Mouse (Mus musculus): Measurements from ENCODE around the gene Ctnnbip1. TPM values are rescaled to one million over a fixed set of nuclear protein-coding genes. Genes with fewer than 3 reads are reported as not detected.

Ctnnbip1 gene
- polyA plus RNA-seq, 1 experiment: 0.69 TPM

DNA sequence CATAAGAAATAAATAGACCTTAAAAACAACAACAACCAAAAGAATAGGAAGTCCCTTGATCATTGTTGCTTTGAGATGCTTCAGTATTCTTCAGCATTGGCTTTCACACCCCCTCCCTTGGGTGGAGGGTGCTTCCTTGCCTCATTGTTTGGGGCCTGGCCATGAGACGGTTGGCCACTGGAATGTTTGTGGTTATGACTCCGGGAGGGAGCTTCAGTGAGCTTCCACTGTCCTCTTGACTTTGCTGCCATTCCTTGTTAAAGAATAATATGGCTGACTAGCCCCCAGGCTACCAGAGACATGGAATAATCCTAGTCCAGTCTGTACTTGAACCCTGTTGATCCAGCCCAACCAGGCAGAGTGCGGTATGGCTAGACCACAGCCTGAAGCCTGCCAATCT is 11.1 kb upstream of the Ctnnbip1 start:
- no peak for TF ChIP-seq GATA1 (IDR thresholded peaks at IDR 0.05; ENCODE audit: low read length)

DNA sequence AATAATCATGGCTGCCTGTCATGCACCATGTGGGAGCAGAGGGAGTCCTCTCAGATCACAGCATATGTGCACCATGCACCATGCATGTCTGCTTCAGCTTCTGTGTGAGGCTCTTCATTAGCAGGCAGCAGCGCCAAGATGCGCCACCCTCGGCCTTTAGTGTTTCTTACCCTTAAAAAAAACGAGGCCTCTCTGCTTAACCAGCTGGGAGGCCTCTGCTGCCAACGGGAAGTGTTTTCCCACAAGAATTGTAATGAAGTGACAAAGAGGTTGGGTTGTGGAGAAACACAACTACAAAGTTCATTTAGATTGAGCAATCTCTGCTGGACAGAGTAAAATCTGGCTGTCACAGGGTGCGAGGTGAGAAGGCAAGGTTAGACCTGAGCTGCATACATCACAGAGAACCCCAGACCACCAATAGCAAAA is 6.8 kb upstream of the Ctnnbip1 start:
- TF ChIP-seq GATA1 (IDR thresholded peaks at IDR 0.05; ENCODE audit: low read length): no peak

DNA sequence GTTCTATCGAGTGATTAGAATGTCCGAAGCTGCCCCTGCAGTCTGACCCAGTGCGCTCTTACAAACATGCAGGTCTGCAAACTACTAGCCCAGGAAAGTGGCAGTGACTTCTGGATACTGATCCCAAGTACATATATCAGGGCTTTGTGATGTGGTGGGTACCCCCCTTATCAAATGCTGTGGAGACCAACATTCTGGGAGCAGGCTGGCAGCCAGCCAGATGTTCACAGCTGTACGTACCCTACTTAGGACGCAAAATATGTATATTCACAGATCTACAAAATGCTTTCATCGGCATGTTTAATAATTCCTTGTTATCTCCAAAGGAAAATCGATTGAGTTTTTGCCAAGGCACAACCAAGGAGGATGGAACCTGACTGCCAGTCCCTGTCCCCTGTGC is 6.0 kb upstream of the Ctnnbip1 start:
- no peak for TF ChIP-seq GATA1 (IDR thresholded peaks at IDR 0.05; ENCODE audit: low read length)

DNA sequence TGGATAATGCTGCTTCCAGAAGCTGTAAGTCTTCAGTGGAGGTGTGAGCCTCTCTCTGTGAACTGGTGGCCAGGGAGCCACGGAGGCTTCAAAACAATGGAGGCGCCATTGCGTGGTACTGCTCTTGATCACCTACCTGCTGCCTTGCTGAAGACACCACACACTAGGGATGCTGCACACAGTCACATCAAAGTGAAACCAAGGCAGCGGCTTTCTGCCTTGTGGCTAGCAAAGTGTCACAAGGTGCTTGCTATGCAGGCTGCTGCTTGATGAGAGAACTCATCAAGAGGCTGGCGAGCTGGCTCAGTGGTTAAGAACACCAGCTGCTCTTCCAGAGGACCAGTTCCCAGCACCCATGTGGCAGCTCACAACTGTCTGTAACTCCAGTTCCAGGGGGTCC is 2.3 kb upstream of the Ctnnbip1 start:
- TF ChIP-seq GATA1 (IDR thresholded peaks at IDR 0.05; ENCODE audit: low read length): no peak

DNA sequence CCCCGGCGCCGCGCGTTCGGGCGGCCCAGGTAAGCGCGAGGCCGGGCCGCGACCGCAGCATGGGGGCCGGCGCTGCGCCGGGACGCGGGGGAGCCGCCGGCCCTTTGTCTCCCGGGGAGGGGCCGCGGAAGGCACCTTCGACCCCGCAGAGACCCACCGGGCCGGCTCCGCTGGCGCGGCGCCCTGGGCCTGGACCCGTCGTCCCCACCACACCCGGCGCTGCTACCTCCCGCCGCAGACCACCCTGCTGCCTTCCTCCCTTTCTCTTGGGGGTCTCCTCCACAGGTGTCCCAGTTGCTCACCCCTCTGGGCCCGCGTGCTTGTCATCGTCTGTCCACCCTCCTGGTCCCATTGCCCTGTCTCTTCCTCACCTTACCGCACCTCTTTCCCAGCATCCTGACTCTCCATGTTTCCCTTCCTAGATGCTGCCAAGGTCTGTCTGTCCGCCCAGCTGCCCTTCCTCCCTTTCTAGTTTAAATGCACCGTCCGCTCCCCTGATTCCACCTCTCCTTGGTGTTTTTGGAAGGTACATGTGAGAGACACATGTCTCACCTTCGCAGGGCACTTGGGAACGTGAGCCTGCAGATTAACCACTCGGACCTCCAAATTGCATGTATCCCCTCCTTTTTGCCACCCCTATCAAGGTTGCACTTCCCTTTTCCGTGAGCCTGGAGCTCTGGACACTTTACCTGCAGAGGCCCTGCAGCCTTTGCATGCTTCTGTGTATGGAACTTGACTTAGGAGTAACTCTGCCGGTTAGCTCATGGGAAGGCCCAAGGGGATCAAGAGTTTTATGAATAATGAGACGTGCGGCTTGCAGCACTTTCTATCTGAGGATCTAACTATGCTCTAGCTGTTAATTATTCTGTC is 550 bp downstream of the Ctnnbip1 start:
- no peak for TF ChIP-seq GATA1 (IDR thresholded peaks at IDR 0.05; ENCODE audit: low read length)

DNA sequence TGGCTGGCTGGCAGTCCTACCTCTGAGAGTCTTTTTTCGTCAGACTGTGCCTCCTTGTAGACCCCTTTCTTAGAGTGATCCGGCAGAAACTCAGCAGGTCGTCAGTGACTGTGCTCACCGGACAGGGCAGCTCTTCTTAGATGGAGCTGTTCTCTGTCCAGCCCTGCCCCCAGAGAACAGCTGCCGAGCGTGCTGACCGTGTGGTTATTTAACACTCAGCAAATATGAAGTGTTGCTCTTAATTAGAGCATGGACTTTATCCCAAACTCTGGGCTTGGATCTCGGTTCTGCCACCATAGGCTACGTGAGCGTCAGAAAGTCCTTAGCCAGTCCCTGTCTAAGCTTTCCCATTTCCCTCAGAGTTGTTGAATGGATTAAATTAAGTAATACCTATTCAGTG is 3.2 kb downstream of the Ctnnbip1 start:
- TF ChIP-seq GATA1 (IDR thresholded peaks at IDR 0.05; ENCODE audit: low read length): no peak

DNA sequence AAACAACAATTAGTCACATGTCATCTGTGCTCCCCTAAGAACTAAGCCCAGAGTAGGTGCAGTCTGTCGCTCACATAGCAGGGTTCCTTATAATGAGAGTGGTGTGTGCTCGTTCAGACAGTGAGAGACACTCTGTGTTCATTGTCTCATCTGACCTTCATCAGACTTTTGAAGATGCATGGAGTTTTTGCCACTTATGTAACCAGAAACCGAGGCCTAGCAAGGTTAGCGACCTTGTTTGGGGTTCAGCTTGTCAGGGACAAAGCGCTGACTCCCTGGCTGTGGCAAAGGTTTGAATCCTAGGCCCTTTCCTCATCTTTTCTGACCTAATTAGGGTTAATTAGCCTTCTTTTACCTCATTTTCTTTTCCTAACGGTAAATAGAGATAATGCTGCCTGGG is 5.9 kb downstream of the Ctnnbip1 start:
- TF ChIP-seq GATA1 (IDR thresholded peaks at IDR 0.05; ENCODE audit: low read length): no peak

DNA sequence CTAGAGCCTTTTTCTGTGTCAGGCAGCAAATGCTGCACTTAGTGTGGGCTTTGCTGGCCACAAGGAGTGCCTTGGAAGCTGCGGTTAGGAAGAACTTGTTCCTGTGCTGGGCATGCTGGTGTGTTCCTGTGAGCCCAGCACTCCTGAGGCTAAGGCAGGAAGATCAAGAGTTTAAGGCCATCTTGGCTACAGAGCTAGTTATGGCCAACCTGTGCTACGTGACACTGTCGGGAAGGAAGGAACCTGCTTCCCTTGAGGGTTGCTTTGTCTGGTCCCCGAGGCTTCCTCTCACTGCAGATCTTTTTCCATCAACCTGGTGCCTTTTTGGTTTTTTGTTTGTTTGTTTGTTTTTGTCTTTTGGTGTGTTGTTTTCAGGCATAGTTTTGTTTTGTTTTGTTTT is 7.1 kb downstream of the Ctnnbip1 start:
- no peak for TF ChIP-seq GATA1 (IDR thresholded peaks at IDR 0.05; ENCODE audit: low read length)

DNA sequence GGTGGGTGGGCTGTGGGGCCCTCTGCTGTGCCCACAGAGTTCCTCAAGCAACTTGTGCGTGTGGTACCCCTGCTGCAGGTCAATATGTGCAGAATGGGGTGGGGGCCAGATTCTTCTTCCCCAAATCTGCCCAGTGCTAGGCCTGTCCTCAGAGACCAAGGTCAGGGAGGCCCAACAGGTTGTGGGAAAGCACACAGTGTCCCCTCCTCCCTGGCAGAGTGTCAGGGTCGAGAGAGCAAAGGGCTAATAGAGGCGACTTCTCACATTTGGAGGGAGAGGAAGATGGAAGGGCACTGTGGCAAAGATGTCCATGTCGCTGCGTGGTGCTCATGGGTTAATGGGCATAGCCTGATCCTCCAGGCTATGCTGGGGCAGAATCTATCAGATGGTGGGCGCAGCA is 7.8 kb downstream of the Ctnnbip1 start:
- TF ChIP-seq GATA1 (IDR thresholded peaks at IDR 0.05; ENCODE audit: low read length): no peak

DNA sequence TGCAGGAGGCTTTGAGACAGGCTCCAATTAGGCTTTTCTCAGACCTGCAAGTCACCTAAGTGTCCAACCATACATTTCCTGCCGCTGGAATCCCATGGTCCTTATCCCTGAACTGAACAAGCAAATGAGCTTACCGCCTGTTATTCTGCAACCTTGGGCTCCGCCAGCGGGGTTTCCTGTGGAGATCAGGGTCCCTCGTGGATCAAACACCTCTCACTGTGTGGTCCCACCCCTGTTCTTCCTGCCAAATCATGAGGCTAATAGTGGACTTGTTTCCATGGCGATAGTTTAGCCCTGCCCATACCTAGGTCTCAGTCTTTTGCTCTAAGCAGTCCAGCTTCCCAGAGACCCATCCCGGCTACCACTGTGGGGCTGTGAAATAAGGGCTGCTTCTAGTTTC is 8.3 kb downstream of the Ctnnbip1 start:
- no peak for TF ChIP-seq GATA1 (IDR thresholded peaks at IDR 0.05; ENCODE audit: low read length)

DNA sequence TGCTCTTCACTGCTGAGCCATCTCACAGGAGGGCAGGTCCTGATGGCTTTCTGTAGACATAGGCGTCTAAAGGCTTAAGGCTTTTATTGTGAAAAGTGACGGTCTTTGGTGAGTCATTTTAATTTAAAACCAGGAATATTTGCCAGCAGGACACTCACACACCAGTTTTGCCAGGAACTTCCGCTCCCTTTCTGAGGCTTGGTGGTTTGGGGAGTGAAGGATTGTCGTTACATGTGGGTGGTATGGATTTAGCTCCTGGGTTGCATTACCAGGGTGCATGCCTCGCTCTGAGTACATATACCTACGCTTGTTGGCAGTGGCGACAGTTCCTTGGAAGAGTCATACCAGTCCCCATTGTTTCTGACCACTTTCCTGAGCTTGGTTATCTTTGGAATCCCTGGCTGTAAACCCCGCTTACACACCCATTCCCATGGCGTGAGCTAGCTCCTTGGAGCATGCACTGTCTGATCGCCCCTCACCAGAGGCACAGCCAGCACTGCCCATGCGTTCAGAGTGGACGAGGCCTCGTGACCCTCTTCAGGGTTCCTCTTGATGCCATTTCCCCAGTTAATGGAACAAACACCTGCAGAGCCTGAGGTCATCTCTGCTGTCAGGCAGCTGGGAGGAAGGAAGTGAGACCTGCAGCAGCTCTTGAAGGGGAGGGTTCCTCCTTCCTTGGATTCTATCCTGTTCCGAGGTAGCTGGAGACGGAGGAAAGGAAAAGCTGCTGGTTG is 9.8 kb downstream of the Ctnnbip1 start:
- no peak for TF ChIP-seq GATA1 (IDR thresholded peaks at IDR 0.05; ENCODE audit: low read length)

DNA sequence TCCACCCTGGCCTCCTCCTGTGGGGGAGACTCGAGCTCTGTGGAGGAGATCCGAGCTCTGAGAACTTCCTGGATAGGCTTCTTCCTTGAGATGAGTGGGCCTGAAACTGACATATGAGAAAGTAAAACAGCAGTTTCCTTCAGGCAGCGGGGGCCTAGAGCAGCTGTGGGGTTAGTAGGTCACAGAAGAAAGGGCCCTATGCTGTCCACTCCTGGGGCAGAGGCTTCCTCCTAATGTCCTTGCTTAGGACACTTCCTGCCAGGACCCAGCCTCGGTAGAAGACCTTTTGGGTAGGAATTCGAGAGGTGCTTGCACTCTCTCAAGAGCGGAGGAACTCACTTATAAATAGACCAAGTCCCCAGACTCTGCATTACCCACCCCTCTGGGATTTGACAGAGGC is 11.7 kb downstream of the Ctnnbip1 start:
- no peak for TF ChIP-seq GATA1 (IDR thresholded peaks at IDR 0.05; ENCODE audit: low read length)

DNA sequence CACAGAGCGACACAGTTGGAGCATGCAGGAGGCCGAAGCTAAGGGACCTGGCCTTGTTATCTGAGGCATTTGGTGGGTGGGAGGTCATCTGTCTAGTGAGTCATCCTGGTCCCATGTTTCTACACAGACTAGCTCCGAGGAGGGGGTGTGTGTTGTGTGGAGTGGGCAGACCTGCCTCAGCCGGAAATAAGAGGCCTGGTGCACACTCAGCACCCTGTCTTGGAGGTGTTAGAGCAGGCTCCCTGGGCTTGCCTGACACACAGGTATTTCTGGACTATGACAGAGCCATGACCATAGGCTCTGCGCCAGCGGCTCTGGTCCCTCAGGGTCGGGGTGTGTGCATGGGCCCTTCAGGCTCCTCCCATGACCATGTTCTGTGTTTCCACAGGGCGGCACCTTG is 21.4 kb downstream of the Ctnnbip1 start:
- TF ChIP-seq GATA1 (IDR thresholded peaks at IDR 0.05; ENCODE audit: low read length): no peak

DNA sequence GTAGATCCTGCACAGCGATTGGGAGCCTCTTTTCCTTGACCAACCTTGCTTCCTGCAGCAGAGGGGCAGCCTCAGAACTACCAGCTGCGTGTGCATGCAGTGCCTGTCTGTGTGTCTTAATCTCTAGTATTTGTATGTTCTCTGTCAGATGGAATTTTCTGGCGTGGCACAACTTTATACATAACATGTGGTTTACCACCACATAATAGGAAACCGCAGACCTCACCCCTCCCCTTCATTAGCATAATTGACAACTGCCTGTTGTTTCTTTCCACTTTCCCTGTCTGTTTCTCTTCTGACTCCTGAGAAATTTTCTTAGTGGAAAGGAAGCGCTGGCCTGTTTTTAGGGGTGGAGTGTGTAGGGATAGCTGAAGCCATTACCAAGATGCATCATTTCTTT is 23.9 kb downstream of the Ctnnbip1 start:
- TF ChIP-seq GATA1 (IDR thresholded peaks at IDR 0.05; ENCODE audit: low read length): no peak

DNA sequence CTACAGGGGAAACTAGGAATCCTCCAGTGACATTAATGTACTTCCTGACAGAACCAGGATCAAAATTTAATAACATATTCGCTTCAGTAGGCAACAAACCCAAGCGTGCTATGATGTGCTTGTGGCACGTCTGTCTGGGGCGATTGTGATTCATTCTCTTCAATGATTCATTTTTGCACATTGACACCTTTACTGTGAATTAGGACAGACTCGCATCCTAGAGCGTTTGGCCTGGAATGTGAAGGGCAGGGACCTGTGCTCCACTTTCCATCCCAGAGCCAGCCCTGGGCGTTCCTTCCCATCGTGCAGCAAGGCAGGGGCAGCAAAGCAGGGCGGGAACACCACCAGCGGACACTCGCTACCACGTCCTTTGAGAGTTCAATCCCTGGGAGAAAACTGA is 24.4 kb downstream of the Ctnnbip1 start:
- TF ChIP-seq GATA1 (IDR thresholded peaks at IDR 0.05; ENCODE audit: low read length): no peak

DNA sequence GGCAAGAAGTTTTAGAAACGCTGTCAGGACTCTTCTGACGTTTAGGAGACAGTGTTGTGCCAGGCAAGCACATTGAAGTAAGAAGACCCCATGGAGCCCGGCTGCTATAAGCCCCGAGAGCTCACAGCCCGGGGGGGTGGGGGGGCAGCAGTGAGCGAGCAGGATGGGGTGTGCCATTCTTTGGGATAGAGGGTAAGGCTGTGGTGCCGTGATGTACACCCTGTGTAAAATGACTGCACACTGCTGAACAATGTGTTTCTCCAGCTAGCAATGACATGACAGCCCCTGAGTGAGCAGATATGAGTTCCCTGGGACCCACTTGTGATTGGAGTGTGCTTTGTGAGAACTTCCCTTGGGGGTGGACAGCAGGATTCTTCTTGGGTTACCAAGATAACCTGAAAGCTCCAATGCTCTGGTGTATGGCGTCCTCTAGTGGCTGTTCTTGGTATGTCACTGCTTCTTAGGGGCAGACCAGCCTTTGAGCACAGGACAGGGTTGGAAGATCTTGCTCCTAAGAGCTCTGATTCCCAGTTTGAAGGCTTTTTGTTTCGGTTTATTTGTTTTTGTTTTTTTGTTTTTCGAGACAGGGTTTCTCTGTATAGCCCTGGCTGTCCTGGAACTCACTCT is 25.0 kb downstream of the Ctnnbip1 start:
- TF ChIP-seq GATA1 (IDR thresholded peaks at IDR 0.05; ENCODE audit: low read length): no peak
